Mouse (Mus musculus) brain, embryonic 14.5 days (tissue): ENCODE measurements around the gene Fbxo9.

Experiments
- CTCF ChIP-seq: fragments of 200-500 bp; IDR thresholded peaks from 2 replicates; pipeline ENCODE4 v1.5.1; 2012; ENCODE audit warnings: inconsistent platforms, mild to moderate bottlenecking, moderate library complexity, borderline replicate concordance; ENCODE audit not compliant: insufficient read depth, insufficient read length; ENCODE audit errors: extremely low read depth
- POLR2A ChIP-seq: fragments of 200-500 bp; IDR thresholded peaks from 2 replicates; pipeline ENCODE4 v1.6.1; 2012; ENCODE audit warnings: mild to moderate bottlenecking, inconsistent platforms, borderline replicate concordance; ENCODE audit not compliant: poor library complexity, insufficient read depth, insufficient read length, severe bottlenecking; ENCODE audit errors: extremely low read depth

- TF ChIP-seq CTCF = no peak
- no peak for TF ChIP-seq POLR2A
Measured at GRCm38 (mm10) chr9:78071626-78072025, 37.2 kb downstream of the Fbxo9 start.
